Mouse (Mus musculus): Measurements from ENCODE around the gene Six4.
A peak's percentile ranks its signal among the peaks of the same experiment; 100 is the strongest.
"Not testable (repeated sequence)": the region's sequence is repeated elsewhere in the genome, so short reads cannot be mapped to it uniquely, and the experiment has no call there.

Six4 gene

DNA sequence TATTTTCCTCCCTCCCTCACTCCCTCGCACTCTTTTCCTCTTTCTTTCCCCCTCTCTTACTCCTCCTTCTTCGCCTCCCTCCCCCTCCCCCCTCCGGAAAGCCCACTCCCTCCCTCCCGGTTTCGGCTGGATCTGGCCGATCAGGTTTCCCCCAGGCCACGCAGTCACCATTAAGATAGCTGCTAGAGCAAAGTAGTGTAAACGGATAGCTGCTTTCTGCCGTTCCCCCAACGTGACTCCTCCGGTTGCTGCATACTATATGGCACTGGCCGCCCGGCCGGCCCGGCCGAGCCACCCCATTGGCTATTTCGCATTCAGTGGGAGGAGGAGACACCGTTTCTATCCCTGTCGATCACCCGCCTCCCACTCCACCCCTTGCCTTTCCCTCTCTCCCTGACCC lies at the start of gene Six4:
TSS of gene Six4 (minus strand) at position 261 of the 400 bp plus-strand sequence.
- peak; percentile 77 for DNase-seq

GRCm38 (mm10) chr12:73162408-73163181 lies 49.3 kb upstream of the Six4 start:
- DNase-seq = no peak

DNA sequence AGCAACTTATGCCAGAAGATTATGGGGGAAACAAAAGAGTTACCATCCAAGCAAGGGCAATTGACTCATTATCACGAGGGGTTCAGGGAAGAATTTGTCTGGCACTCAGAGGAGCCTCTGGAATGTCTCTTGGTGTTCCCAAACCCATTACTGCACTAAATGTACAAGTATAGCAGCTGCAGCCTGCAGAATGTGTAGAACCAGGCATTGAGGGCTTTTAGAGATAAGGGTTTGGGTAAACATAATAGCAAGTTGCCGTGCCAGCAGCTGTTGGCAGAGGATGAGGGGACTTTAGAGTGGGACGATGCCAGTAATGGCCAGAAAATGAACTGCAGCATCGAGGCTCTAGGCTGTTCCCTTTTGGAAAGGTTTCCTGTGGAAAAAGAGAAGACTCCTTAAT lies 47.1 kb upstream of the Six4 start:
- peak; percentile 67 for DNase-seq

DNA sequence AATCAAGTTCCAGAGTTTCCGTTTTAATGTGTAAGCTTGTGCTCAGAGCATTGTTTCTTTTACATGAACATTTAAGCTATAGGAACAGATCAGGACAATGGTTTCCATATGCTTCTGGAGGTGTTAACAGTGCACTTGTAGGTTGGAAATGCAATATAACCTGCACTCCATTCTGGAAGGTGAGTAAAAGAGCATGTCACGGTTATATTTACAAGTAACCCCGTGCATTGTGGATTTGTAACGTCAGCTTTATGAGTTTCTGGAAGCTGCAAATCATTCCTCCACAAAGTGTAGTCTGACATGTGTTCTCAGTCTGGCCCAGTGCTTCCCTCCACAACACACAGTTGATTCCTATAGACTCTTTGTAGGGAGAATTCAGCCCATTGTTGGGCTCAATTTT lies 40.9 kb upstream of the Six4 start:
- no peak for DNase-seq

- DNase-seq = not testable (repeated sequence)
Measured at GRCm38 (mm10) chr12:73151038-73151437, 37.8 kb upstream of the Six4 start.

- no peak for DNase-seq
Measured at GRCm38 (mm10) chr12:73147236-73147635, 34.0 kb upstream of the Six4 start.

DNA sequence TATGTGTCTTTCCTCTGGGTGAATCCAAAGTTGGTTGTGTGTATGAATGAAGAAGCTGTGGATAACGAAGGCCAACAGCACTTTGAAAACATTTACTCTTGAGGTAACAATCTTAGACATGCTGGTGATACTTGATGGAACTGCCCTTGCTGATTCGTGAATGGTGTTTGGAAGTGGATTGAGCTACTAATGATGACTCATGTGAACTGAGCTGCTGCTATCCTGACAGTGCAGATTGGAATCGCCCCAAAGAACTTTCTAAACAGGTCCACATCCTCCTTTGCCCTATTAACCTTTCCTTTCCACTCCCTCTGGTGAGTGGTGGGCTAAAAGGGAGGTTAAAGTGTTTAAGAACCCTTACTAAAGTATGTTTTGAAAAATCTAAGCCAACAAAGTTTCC lies 27.5 kb upstream of the Six4 start:
- DNase-seq = no peak

GRCm38 (mm10) chr12:73125250-73125649 lies 12.0 kb upstream of the Six4 start:
- DNase-seq = no peak

- peak; percentile 89 for DNase-seq
Measured at GRCm38 (mm10) chr12:73123093-73124041, 10.1 kb upstream of the Six4 start, which contains the start of gene Mnat1. Mnat1 (plus strand) TSS chr12:73123717.

DNA sequence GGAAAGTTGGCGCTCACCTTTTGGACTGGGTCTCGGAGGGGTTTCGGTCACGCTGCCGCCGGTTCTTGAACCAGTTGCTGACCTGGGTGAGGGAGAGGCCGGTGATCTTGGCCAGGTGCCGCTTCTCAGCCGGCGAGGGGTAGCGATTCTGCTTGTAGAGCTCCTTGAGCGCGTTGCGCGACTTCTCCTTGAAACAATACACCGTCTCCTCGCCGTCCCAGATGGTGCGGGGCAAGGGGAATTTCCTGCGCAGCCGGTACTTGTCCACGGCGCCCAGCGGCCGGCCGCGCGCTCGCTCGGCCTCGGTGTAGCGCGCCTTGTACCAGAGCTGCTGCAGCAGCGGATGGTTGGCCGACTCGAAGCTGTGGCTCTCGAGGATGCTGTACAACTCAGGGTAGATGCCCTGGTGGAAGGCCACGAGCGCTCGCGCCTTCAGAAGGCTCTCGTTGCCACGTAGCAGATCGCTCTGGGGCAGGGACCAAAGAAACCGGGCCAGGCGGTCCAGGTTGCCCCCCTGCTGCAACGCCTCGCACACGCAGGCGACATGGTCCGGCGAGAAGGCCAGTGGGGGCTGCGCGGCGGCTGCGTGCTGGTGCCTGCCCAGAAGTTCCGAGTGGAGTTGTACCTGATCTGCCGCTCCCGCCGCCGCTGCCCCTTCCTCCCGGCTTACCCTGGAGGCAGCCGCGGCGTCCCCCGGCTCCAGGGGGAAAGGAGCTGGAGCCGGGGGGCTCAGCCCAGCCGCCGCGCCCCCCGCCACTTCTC lies 749 bp downstream of the Six4 start:
- DNase-seq = peak; percentile 53

- DNase-seq = peak; percentile 51
Measured at GRCm38 (mm10) chr12:73111561-73112325, 1.5 kb downstream of the Six4 start.

DNA sequence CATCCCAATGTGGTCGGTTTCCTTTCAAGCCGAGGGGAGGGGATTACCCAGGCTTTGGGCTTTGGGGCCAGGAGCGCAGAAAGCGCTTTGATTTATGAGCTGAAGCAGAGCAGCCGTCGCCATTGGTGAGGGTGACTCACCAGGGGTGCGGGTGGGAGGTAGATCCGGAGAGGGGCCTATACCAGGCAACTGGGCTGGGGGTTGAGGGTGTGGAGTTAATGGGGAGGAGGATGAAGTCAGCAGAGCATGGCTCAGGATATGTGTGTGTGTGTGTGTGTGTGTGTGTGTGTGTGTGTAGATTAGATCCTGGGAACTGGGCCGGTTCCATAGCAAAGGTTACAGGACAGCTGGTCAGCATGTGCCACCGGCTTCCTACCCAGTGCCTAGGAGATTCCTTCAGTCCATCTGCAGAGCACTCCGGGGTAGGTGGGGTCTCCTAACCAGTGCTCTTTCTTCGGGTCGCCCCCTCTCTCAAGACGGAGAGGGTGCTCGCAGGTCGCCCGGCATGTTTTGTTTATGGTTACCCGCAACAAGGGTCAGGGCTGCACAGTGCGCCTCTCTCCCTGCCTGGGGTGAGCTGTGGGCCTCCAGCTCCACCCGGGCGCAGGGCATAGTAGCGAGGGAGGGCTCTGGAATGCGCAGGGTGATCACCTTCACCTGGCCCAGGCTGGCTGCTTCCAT lies 2.7 kb downstream of the Six4 start:
- DNase-seq = peak; percentile 6

DNA sequence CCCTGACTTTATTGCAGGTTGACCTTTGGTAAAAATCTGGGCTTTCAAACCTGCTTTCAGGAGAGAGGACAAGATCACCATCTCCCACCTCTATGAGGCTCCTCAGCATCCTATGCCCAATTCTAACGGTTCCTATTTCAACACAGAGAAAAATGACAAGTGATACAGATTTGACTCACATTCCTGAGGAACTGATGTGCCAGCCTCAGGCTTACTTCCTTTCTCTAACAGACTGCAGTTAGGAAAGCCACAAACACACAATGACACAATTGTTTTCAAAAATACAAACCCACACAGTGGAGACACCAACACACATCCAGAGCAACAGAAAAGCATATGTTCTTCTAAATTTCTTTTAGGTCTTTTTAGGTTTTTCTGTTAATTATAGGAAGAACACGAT lies 5.4 kb downstream of the Six4 start:
- DNase-seq = no peak

- no peak for DNase-seq
Measured at GRCm38 (mm10) chr12:73103713-73104112, 9.5 kb downstream of the Six4 start.

DNA sequence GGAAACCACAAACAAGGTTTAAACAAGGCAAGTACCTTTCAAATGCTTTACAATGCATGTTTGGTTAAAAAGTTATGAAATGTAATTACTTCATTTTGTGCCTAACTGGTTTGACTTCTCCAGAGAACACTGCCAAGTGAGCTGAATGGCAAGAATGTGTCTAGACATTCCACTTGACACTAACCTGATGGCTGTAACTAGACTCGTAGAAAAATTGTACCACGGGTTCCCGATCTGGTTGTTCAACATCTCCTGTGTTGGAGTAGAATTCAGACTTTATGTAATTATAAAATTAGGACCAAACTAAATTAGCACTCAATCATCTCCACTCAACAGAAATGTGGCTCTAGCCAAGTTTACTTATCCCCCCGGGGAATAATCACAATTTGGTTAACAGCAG lies 14.7 kb downstream of the Six4 start:
- no peak for DNase-seq

DNA sequence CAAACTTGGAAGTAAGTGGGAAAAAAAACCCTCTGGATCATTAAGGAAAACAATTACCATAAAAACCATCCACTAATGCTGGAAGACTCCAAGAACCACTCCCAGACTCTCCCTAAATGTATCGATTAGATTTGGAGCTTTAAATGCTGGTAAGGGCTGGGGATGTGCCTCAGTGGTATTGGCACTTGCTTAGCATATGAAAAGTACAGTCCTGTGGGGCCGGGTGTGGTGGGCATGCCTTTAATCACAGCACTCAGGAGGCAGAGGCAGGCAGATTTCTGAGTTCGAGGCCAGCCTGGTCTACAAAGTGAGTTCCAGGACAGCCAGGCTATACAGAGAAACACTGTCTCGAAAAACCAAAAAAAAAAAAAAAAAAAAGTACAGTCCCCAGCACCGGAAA lies 17.1 kb downstream of the Six4 start:
- DNase-seq = not testable (repeated sequence)

GRCm38 (mm10) chr12:73094605-73095004 lies 18.7 kb downstream of the Six4 start:
- DNase-seq = no peak

- DNase-seq = no peak
Measured at GRCm38 (mm10) chr12:73094189-73094588, 19.1 kb downstream of the Six4 start.

DNA sequence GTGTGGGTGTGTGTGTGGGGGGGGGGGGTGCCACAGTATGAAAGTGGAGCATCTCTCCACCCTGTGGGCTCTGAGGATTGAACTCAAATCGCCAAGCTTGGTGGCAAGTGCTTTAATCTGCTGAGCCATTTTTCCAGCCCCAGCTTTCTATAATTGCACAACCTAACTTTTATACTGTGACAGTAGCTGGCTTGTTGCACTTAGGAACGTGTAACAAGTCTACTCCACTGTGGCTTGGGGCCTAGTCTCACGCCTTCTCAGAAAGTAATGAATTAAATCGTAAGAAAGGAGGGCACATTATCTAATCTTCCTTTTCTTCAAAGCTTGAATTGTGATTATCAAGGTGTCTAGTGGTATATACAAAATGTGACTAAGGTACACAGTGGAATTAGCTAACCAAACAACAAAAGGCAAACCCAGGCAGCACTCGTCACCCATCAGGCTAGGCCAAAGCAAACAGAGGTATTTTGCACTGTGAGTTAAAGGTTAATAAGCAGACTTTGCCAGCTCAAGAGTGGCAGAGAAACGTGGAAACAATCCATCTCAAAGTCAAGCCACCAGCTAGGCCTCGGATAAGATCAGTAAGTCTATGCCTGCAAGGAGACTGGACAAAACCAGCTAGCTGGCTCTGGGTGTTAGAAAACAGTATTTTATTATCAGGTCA lies 22.5 kb downstream of the Six4 start:
- no peak for DNase-seq

GRCm38 (mm10) chr12:73088911-73089310 lies 24.3 kb downstream of the Six4 start:
- DNase-seq = no peak

DNA sequence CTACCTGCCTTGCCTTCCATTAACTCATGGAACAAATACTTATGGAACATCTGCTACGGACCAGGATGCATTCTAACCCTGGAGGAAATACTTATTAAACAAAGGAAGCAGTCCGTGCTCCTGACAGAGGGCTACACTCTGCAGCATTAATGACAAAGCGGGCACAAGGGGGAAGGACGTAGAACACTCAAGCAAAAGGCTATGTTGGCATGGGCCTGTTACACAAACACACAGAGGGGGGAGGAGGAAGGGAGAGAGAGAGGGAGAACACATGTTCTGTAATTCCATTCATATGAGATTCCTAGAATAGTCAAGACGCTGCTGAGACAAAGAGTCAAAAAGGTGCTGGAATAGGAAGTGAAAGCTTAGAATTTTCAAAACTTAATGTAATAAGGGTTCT lies 24.8 kb downstream of the Six4 start:
- peak; percentile 20 for DNase-seq
